Mouse (Mus musculus) liver, embryonic 15.5 days (tissue): ENCODE results near the gene Snx14. TPM values are rescaled to one million over a fixed set of nuclear protein-coding genes. Genes with fewer than 3 reads are reported as not detected.
A peak's percentile ranks its signal among the peaks of the same experiment; 100 is the strongest.
"Not testable (repeated sequence)": the region's sequence is repeated elsewhere in the genome, so short reads cannot be mapped to it uniquely, and the experiment has no call there.

Experiments
- ATAC-seq: fragments of 200-750 bp; cut with Nextera tagmentation; 2 replicates; pipeline ENCODE4 v1.8.0; 2017; ENCODE audit warnings: moderate number of reproducible peaks, mild to moderate bottlenecking, moderate library complexity; ENCODE audit not compliant: insufficient read depth
- H3K27ac ChIP-seq: fragments of 300-500 bp; sonication (generic); replicated peaks from 2 replicates; pipeline ENCODE4 v1.5.1; 2015; ENCODE audit warnings: mild to moderate bottlenecking, inconsistent platforms
- H3K27me3 ChIP-seq: fragments of 300-500 bp; sonication (generic); 2 replicates; pipeline ENCODE4 v1.6.1; 2015; ENCODE audit warnings: mild to moderate bottlenecking, inconsistent platforms
- H3K36me3 ChIP-seq: fragments of 300-500 bp; sonication (generic); replicated peaks from 2 replicates; pipeline ENCODE4 v1.6.1; 2015; ENCODE audit warnings: moderate library complexity, mild to moderate bottlenecking, inconsistent platforms
- H3K4me1 ChIP-seq: fragments of 300-500 bp; sonication (generic); replicated peaks from 2 replicates; pipeline ENCODE4 v1.6.1; 2015; ENCODE audit warnings: inconsistent platforms
- H3K4me2 ChIP-seq: fragments of 300-500 bp; sonication (generic); 2 replicates; pipeline ENCODE4 v1.6.1; 2015; ENCODE audit warnings: moderate library complexity, mild to moderate bottlenecking, inconsistent platforms
- H3K4me3 ChIP-seq: fragments of 300-500 bp; sonication (generic); replicated peaks from 2 replicates; pipeline ENCODE4 v1.5.1; 2015; ENCODE audit warnings: mild to moderate bottlenecking, inconsistent platforms
- H3K9ac ChIP-seq: fragments of 300-500 bp; sonication (generic); 2 replicates; pipeline ENCODE4 v1.6.1; 2015; ENCODE audit warnings: moderate library complexity, mild to moderate bottlenecking, inconsistent platforms
- H3K9me3 ChIP-seq: fragments of 300-500 bp; sonication (generic); replicated peaks from 2 replicates; pipeline ENCODE4 v1.6.1; 2016; ENCODE audit warnings: inconsistent platforms
- WGBS: fragments of 180-500 bp; shearing (Covaris S2); methylation state at CpG from one replicate; pipeline ENCODE4 v1.1.7; 2015; ENCODE audit warnings: mixed read lengths; ENCODE audit not compliant: insufficient replicate concordance; 5-methylcytosine and 5-hydroxymethylcytosine counted together
- polyA plus RNA-seq: library from polyadenylated mRNA; unstranded; fragments of >200 nt; fragmentation: Nextera tagmentation; extraction: Ambion mirVana; gene quantifications from 2 replicates; pipeline ENCODE4 v1.2.1, GENCODE M21; 2015

Gene Snx14
- polyA plus RNA-seq = 9.7 and 11.0 TPM in 2 replicates

GRCm38 (mm10) chr9:88438555-88439237, at the start of gene Snx14:
Snx14 (minus strand) TSS chr9:88438958.
- peak within 1 kb of the TSS; percentile 93 for H3K27ac ChIP-seq
- no peaks in the 10 kb centered on the region for H3K27me3 ChIP-seq
- H3K4me2 ChIP-seq = peak within 1 kb of the TSS; percentile 97
- no peaks in the 10 kb centered on the region for H3K9me3 ChIP-seq
- WGBS = 0% methylated on average over 62 of the region's 62 CpGs
- H3K9ac ChIP-seq = peak within 1 kb of the TSS; percentile 88
- no peaks in the 10 kb centered on the region for H3K36me3 ChIP-seq
- peak within 1 kb of the TSS; percentile 92 for H3K4me3 ChIP-seq
- ATAC-seq = peak; percentile 97
- H3K4me1 ChIP-seq = peaks cover 19% of the 10 kb centered on the region

GRCm38 (mm10) chr9:88484531-88484930, 45.8 kb upstream of the Snx14 start:
- Histone ChIP-seq H3K4me3 (no peak overlapping the region), H3K9ac (no peak overlapping the region), H3K4me1 (peaks cover 34% of the 10 kb centered on the region), H3K27me3 (peaks cover 27% of the 10 kb centered on the region), H3K36me3 (no peaks in the 10 kb centered on the region), H3K9me3 (no peaks in the 10 kb centered on the region), H3K4me2 (no peak overlapping the region), H3K27ac (no peak overlapping the region)
- whole genome bisulfite sequencing = 30% methylated on average over 6 of the region's 6 CpGs
- ATAC-seq = no peak

GRCm38 (mm10) chr9:88482829-88483396, 44.2 kb upstream of the Snx14 start:
- Histone ChIP-seq H3K4me1 (peaks cover 38% of the 10 kb centered on the region), H3K9ac (peak overlapping the region; percentile 95), H3K9me3 (no peaks in the 10 kb centered on the region), H3K27ac (peak overlapping the region; percentile 92), H3K36me3 (peaks cover 5% of the 10 kb centered on the region), H3K4me2 (peak overlapping the region; percentile 95), H3K4me3 (peak overlapping the region; percentile 98), H3K27me3 (peaks cover 27% of the 10 kb centered on the region)
- under 1% methylated on average over 31 of the region's 52 CpGs for WGBS
- ATAC-seq = no peak

GRCm38 (mm10) chr9:88482230-88482828, 43.6 kb upstream of the Snx14 start, which contains the start of gene Syncrip:
Syncrip (minus strand) TSS chr9:88482574.
- under 1% methylated on average over 55 of the region's 68 CpGs for WGBS
- H3K4me2 ChIP-seq = peak within 1 kb of the TSS; percentile 95
- H3K27me3 ChIP-seq = peaks cover 25% of the 10 kb centered on the region
- H3K4me3 ChIP-seq = peak within 1 kb of the TSS; percentile 98
- peak within 1 kb of the TSS; percentile 95 for H3K9ac ChIP-seq
- peak within 1 kb of the TSS; percentile 92 for H3K27ac ChIP-seq
- H3K9me3 ChIP-seq = not testable (repeated sequence)
- H3K4me1 ChIP-seq = peaks cover 38% of the 10 kb centered on the region
- peak; percentile 87 for ATAC-seq
- H3K36me3 ChIP-seq = peaks cover 11% of the 10 kb centered on the region

DNA sequence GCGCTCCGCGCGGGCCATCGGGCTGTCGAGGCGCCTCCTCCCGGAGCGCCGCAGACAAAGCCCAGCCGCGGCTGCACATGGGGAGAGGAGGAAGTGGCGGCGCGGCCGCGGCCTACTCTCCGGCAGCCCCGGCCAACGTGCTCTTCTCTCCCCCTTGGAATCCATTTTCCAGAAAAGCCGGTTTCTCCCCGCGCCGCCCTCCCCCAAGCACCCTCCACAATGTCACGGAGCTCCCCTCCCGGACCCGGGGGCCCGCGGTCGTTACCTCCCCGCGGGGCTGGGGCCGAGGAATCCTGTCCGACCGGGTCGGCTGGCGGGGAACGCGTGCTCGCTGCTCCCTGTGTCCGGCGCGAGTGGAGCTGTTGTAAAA, 43.0 kb upstream of the Snx14 start:
- peak overlapping the region; percentile 92 for H3K27ac ChIP-seq
- ATAC-seq = no peak; the same call in 1 of the 2 replicates
- peaks cover 15% of the 10 kb centered on the region for H3K36me3 ChIP-seq
- H3K27me3 ChIP-seq = peaks cover 21% of the 10 kb centered on the region
- H3K4me2 ChIP-seq = peak overlapping the region; percentile 95
- H3K4me3 ChIP-seq = peak overlapping the region; percentile 98
- H3K9me3 ChIP-seq = no peaks in the 10 kb centered on the region
- peak overlapping the region; percentile 95 for H3K9ac ChIP-seq
- peaks cover 38% of the 10 kb centered on the region for H3K4me1 ChIP-seq
- 0% methylated on average over 41 of the region's 43 CpGs for WGBS

GRCm38 (mm10) chr9:88481061-88481790, 42.5 kb upstream of the Snx14 start:
- H3K9ac ChIP-seq = peak overlapping the region; percentile 95
- peak; percentile 40 for ATAC-seq
- H3K4me1 ChIP-seq = peaks cover 38% of the 10 kb centered on the region
- H3K4me3 ChIP-seq = peak overlapping the region; percentile 98
- under 1% methylated on average over 75 of the region's 78 CpGs for WGBS
- peak overlapping the region; percentile 95 for H3K4me2 ChIP-seq
- H3K27ac ChIP-seq = peak overlapping the region; percentile 92
- H3K27me3 ChIP-seq = peaks cover 21% of the 10 kb centered on the region
- H3K36me3 ChIP-seq = peaks cover 21% of the 10 kb centered on the region
- H3K9me3 ChIP-seq = no peaks in the 10 kb centered on the region

DNA sequence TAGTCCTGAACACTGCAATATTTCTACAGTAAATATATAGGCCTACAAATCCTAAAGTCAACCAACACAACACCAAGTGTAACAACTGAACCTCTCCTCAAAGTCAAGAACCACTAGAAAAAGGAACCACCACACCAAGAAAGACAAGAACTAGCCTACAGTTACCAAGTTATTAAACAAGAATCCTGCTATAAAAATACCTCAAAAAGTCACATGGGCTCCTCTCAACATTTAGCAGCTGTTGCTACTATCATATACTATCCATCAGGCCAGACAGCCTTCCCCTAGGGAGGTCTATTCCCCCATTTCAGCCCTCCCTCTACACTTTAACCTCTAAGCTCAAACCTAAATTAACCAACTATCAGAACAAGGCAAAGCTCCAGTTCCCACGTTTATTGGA, 41.4 kb upstream of the Snx14 start:
- peak overlapping the region; percentile 26 for H3K9ac ChIP-seq
- peaks cover 38% of the 10 kb centered on the region for H3K4me1 ChIP-seq
- WGBS = 2% methylated on average over 1 of the region's 1 CpGs
- peak overlapping the region; percentile 98 for H3K4me3 ChIP-seq
- no peak for ATAC-seq
- H3K27me3 ChIP-seq = peaks cover 21% of the 10 kb centered on the region
- no peak overlapping the region for H3K27ac ChIP-seq
- H3K9me3 ChIP-seq = no peaks in the 10 kb centered on the region
- peak overlapping the region; percentile 95 for H3K4me2 ChIP-seq
- H3K36me3 ChIP-seq = peaks cover 31% of the 10 kb centered on the region

GRCm38 (mm10) chr9:88476138-88476537, 37.4 kb upstream of the Snx14 start:
- no peaks in the 10 kb centered on the region for H3K9me3 ChIP-seq
- H3K4me2 ChIP-seq = no peak overlapping the region
- H3K36me3 ChIP-seq = peaks cover 60% of the 10 kb centered on the region
- no peak overlapping the region for H3K27ac ChIP-seq
- no peak overlapping the region for H3K4me3 ChIP-seq
- no peak overlapping the region for H3K9ac ChIP-seq
- no peaks in the 10 kb centered on the region for H3K27me3 ChIP-seq
- peaks cover 17% of the 10 kb centered on the region for H3K4me1 ChIP-seq
- no peak for ATAC-seq
- 60% methylated on average over 1 of the region's 1 CpGs for WGBS

DNA sequence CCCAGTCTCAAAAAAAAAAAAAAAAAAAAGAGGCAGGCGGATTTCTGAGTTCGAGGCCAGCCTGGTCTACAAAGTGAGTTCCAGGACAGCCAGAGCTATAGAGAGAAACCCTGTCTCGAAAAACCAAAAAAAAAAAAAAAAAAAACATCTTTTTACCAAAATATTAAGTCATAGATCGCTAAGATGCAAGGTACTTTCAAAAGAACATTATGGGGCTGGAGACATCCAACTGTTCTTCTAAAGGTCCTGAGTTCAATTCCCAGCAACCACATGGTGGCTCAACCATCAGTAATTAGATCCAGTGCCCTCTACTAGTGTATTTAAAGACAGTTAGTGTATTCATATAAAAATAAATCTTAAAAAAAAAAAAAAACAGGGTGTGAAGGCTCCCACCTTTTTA, 22.3 kb upstream of the Snx14 start:
- H3K4me3 ChIP-seq, H3K9ac ChIP-seq, H3K4me2 ChIP-seq, H3K4me1 ChIP-seq, ATAC-seq, H3K9me3 ChIP-seq, H3K27me3 ChIP-seq, H3K27ac ChIP-seq: not testable (repeated sequence)
- 79% methylated on average over 3 of the region's 4 CpGs for WGBS
- peaks cover 63% of the 10 kb centered on the region for H3K36me3 ChIP-seq

GRCm38 (mm10) chr9:88439991-88440390, 1.2 kb upstream of the Snx14 start:
- H3K27me3 ChIP-seq = no peaks in the 10 kb centered on the region
- H3K4me1 ChIP-seq = peaks cover 19% of the 10 kb centered on the region
- H3K4me2 ChIP-seq = peak overlapping the region; percentile 97
- 26% methylated on average over 5 of the region's 5 CpGs for WGBS
- no peak for ATAC-seq
- no peak overlapping the region for H3K27ac ChIP-seq
- H3K36me3 ChIP-seq = 0 out of 2 replicates have a peak, but pooled peaks cover 3% of the 10 kb centered on the region
- no peaks in the 10 kb centered on the region for H3K9me3 ChIP-seq
- H3K9ac ChIP-seq = no peak overlapping the region
- no peak overlapping the region for H3K4me3 ChIP-seq

GRCm38 (mm10) chr9:88439238-88439600, 461 bp upstream of the Snx14 start:
- Histone ChIP-seq H3K4me1 (peaks cover 19% of the 10 kb centered on the region), H3K36me3 (no peaks in the 10 kb centered on the region), H3K9ac (peak overlapping the region; percentile 88), H3K9me3 (no peaks in the 10 kb centered on the region), H3K27me3 (no peaks in the 10 kb centered on the region), H3K4me3 (peak overlapping the region; percentile 92), H3K4me2 (peak overlapping the region; percentile 97), H3K27ac (peak overlapping the region; percentile 93)
- WGBS = under 1% methylated on average over 17 of the region's 17 CpGs
- peak; percentile 21; the same call in 1 of the 2 replicates for ATAC-seq
